Mouse (Mus musculus): ENCODE results near the gene Dnaaf2.

The Dnaaf2 gene

GRCm38 (mm10) chr12:69204052-69204833 lies 6.0 kb upstream of the Dnaaf2 start, which contains the start of gene Gm49384:
Gene Gm49384, minus strand, starts transcription at chr12:69204267.
- in situ Hi-C loops (cut with MboI; ENCODE audit: low sequenced_read_pairs), result loop anchor here (25.0 kb wide), 1 partner anchor 483 kb away; the partner anchor contains the start of gene Sos2

GRCm38 (mm10) chr12:69198985-69199384 lies 756 bp upstream of the Dnaaf2 start:
- in situ Hi-C loops (cut with MboI; ENCODE audit: low sequenced_read_pairs), result no loop called here

GRCm38 (mm10) chr12:69197378-69198163 lies 658 bp downstream of the Dnaaf2 start:
- in situ Hi-C loops (cut with MboI; ENCODE audit: low sequenced_read_pairs), result no loop called here

- in situ Hi-C loops (cut with MboI; ENCODE audit: low sequenced_read_pairs), result no loop called here
Observed at GRCm38 (mm10) chr12:69196444-69197377, 1.5 kb downstream of the Dnaaf2 start, which contains the start of gene Gm49383. Gene Gm49383, minus strand, starts transcription at chr12:69197104.

- in situ Hi-C loops (cut with MboI; ENCODE audit: low sequenced_read_pairs), result no loop called here
Observed at GRCm38 (mm10) chr12:69192637-69193036, 5.6 kb downstream of the Dnaaf2 start.

- in situ Hi-C loops (cut with MboI; ENCODE audit: low sequenced_read_pairs), result no loop called here
Observed at GRCm38 (mm10) chr12:69191396-69191795, 6.8 kb downstream of the Dnaaf2 start.

- in situ Hi-C loops (cut with MboI; ENCODE audit: low sequenced_read_pairs), result no loop called here
Observed at GRCm38 (mm10) chr12:69190522-69190921, 7.7 kb downstream of the Dnaaf2 start.

GRCm38 (mm10) chr12:69190074-69190473 lies 8.2 kb downstream of the Dnaaf2 start:
- in situ Hi-C loops (cut with MboI; ENCODE audit: low sequenced_read_pairs), result no loop called here

- in situ Hi-C loops (cut with MboI; ENCODE audit: low sequenced_read_pairs), result no loop called here
Observed at GRCm38 (mm10) chr12:69186811-69187471, 11.3 kb downstream of the Dnaaf2 start.

GRCm38 (mm10) chr12:69185371-69185770 lies 12.9 kb downstream of the Dnaaf2 start:
- in situ Hi-C loops (cut with MboI; ENCODE audit: low sequenced_read_pairs), result no loop called here

GRCm38 (mm10) chr12:69184342-69185295 lies 13.6 kb downstream of the Dnaaf2 start:
- in situ Hi-C loops (cut with MboI; ENCODE audit: low sequenced_read_pairs), result no loop called here

GRCm38 (mm10) chr12:69183583-69184308 lies 14.5 kb downstream of the Dnaaf2 start, which contains the start of the genes Rpl36al and Mgat2:
Gene Rpl36al, minus strand, starts transcription at chr12:69184083.
Gene Mgat2, plus strand, starts transcription at chr12:69184157.
- in situ Hi-C loops (cut with MboI; ENCODE audit: low sequenced_read_pairs), result no loop called here

GRCm38 (mm10) chr12:69181800-69182199 lies 16.4 kb downstream of the Dnaaf2 start:
- in situ Hi-C loops (cut with MboI; ENCODE audit: low sequenced_read_pairs), result no loop called here

GRCm38 (mm10) chr12:69179371-69179770 lies 18.9 kb downstream of the Dnaaf2 start:
- in situ Hi-C loops (cut with MboI; ENCODE audit: low sequenced_read_pairs), result no loop called here

GRCm38 (mm10) chr12:69177526-69177925 lies 20.7 kb downstream of the Dnaaf2 start:
- in situ Hi-C loops (cut with MboI; ENCODE audit: low sequenced_read_pairs), result no loop called here

GRCm38 (mm10) chr12:69175975-69176374 lies 22.3 kb downstream of the Dnaaf2 start:
- in situ Hi-C loops (cut with MboI; ENCODE audit: low sequenced_read_pairs), result no loop called here

- in situ Hi-C loops (cut with MboI; ENCODE audit: low sequenced_read_pairs), result no loop called here
Observed at GRCm38 (mm10) chr12:69171307-69171706, 26.9 kb downstream of the Dnaaf2 start.

GRCm38 (mm10) chr12:69168461-69169106 lies 29.6 kb downstream of the Dnaaf2 start, which contains the start of gene Lrr1:
Gene Lrr1, plus strand, starts transcription at chr12:69168814.
- in situ Hi-C loops (cut with MboI; ENCODE audit: low sequenced_read_pairs), result no loop called here
